Mouse (Mus musculus) T-helper 2 cell (primary cell): ENCODE measurements around the gene Specc1.

Experiments
- in situ Hi-C: fragments of 300-600 bp; cut with MboI, MseI; formaldehyde crosslinking; loops from one replicate; pipeline ENCODE4 v1.15.1; 2025; ENCODE audit warnings: high pct_unique_total_duplicates

Gene Specc1

GRCm38 (mm10) chr11:62013449-62013848 lies 56.9 kb downstream of the Specc1 start:
- in situ Hi-C loops: no loop called here

- in situ Hi-C loops: no loop called here
These were observed 58.6 kb downstream of the Specc1 start for GRCm38 (mm10) chr11:62015071-62015654.

- in situ Hi-C loops: no loop called here
These were observed 60.4 kb downstream of the Specc1 start for GRCm38 (mm10) chr11:62016985-62017384.

GRCm38 (mm10) chr11:62018315-62019205 lies 62.0 kb downstream of the Specc1 start:
- in situ Hi-C loops: no loop called here

- in situ Hi-C loops: no loop called here
These were observed 63.3 kb downstream of the Specc1 start for GRCm38 (mm10) chr11:62019857-62020256.

GRCm38 (mm10) chr11:62020898-62021297 lies 64.3 kb downstream of the Specc1 start:
- in situ Hi-C loops: no loop called here

- in situ Hi-C loops: no loop called here
These were observed 65.5 kb downstream of the Specc1 start for GRCm38 (mm10) chr11:62022105-62022504.

- in situ Hi-C loops: no loop called here
These were observed 66.3 kb downstream of the Specc1 start for GRCm38 (mm10) chr11:62022718-62023493.

- in situ Hi-C loops: no loop called here
These were observed 67.1 kb downstream of the Specc1 start for GRCm38 (mm10) chr11:62023494-62024233.

GRCm38 (mm10) chr11:62024234-62024601 lies 67.7 kb downstream of the Specc1 start:
- in situ Hi-C loops: no loop called here

GRCm38 (mm10) chr11:62024952-62025351 lies 68.4 kb downstream of the Specc1 start:
- in situ Hi-C loops: no loop called here

GRCm38 (mm10) chr11:62025770-62026169 lies 69.2 kb downstream of the Specc1 start:
- in situ Hi-C loops: no loop called here

- in situ Hi-C loops: no loop called here
These were observed 69.8 kb downstream of the Specc1 start for GRCm38 (mm10) chr11:62026345-62026815.

- in situ Hi-C loops: no loop called here
These were observed 70.7 kb downstream of the Specc1 start for GRCm38 (mm10) chr11:62027271-62027670.

- in situ Hi-C loops: no loop called here
These were observed 71.1 kb downstream of the Specc1 start for GRCm38 (mm10) chr11:62027705-62028104.

- in situ Hi-C loops: no loop called here
These were observed 72.6 kb downstream of the Specc1 start for GRCm38 (mm10) chr11:62029171-62029570.

GRCm38 (mm10) chr11:62034564-62034963 lies 78.0 kb downstream of the Specc1 start:
- in situ Hi-C loops: no loop called here

GRCm38 (mm10) chr11:62035220-62035619 lies 78.7 kb downstream of the Specc1 start:
- in situ Hi-C loops: no loop called here

GRCm38 (mm10) chr11:62040122-62040521 lies 83.6 kb downstream of the Specc1 start:
- in situ Hi-C loops: no loop called here

GRCm38 (mm10) chr11:62044627-62045026 lies 88.1 kb downstream of the Specc1 start:
- in situ Hi-C loops: loop anchor here (5.0 kb wide), 1 partner anchor 233 kb away; no protein-coding TSS in a partner anchor

- in situ Hi-C loops: loop anchor here (5.0 kb wide), 1 partner anchor 231 kb away; no protein-coding TSS in a partner anchor
These were observed 89.4 kb downstream of the Specc1 start for GRCm38 (mm10) chr11:62045964-62046363.
